Mouse (Mus musculus) hindbrain, embryonic 12.5 days (tissue): ENCODE measurements at regions not wholly inside any gene's neighbourhood (a gene's known extent, or its start where the extent isn't known, plus 50 kb on each side); places are given as distances from the start of the nearest gene placed in this dataset.

ENCODE experiments used
- ATAC-seq: fragments of 200-750 bp; cut with Nextera tagmentation; 2 replicates; pipeline ENCODE4 v1.8.0; 2017; ENCODE audit warnings: moderate TSS enrichment; ENCODE audit not compliant: low FRiP score
- H3K27ac ChIP-seq: fragments of 300-500 bp; sonication (generic); 2 replicates; pipeline ENCODE4 v1.5.1; 2016; ENCODE audit warnings: mild to moderate bottlenecking
- H3K27me3 ChIP-seq: fragments of 300-500 bp; sonication (generic); 2 replicates; pipeline ENCODE4 v1.6.1; 2016; ENCODE audit warnings: mild to moderate bottlenecking
- H3K36me3 ChIP-seq: fragments of 300-500 bp; sonication (generic); 2 replicates; pipeline ENCODE4 v1.6.1; 2016; ENCODE audit warnings: mild to moderate bottlenecking
- H3K4me1 ChIP-seq: fragments of 300-500 bp; sonication (generic); 2 replicates; pipeline ENCODE4 v1.6.1; 2016
- H3K4me2 ChIP-seq: fragments of 300-500 bp; sonication (generic); replicated peaks from 2 replicates; pipeline ENCODE4 v1.6.1; 2016; ENCODE audit warnings: mild to moderate bottlenecking
- H3K4me3 ChIP-seq: fragments of 300-500 bp; sonication (generic); 2 replicates; pipeline ENCODE4 v1.5.1; 2016; ENCODE audit warnings: mild to moderate bottlenecking
- H3K9ac ChIP-seq: fragments of 300-500 bp; sonication (generic); 2 replicates; pipeline ENCODE4 v1.6.1; 2016; ENCODE audit warnings: mild to moderate bottlenecking, moderate library complexity
- H3K9me3 ChIP-seq: fragments of 300-500 bp; sonication (generic); replicated peaks from 2 replicates; pipeline ENCODE4 v1.6.1; 2016; ENCODE audit warnings: mild to moderate bottlenecking
- WGBS: fragments of 180-500 bp; shearing (Covaris S2); methylation state at CpG from one replicate; pipeline ENCODE4 v1.1.7; 2016; 5-methylcytosine and 5-hydroxymethylcytosine counted together

DNA sequence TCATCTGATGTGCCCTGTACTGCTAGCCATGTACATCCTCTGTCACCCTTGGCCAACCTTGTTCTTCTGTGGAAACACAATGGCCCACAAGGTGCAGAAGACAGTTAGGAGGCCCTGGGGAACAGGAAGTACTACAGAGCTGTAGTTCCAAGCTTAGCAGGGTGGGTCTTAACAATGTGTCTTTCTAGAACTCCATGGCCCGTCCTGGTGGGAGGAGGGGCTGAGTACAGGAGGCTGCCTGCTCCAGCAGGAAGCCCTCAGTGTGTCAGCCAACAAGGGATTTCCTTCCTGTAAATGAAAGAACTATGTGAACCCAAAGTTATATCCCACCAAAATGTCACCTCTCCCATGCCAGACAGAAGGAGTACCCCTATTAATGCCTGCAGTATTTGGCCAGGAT is 190.4 kb downstream of the Gm10260 start:
- peaks cover 16% of the 10 kb centered on the region for H3K4me1 ChIP-seq
- H3K4me3 ChIP-seq: no peak overlapping the region
- no peak overlapping the region for H3K4me2 ChIP-seq
- H3K36me3 ChIP-seq: no peaks in the 10 kb centered on the region
- H3K27ac ChIP-seq: no peak overlapping the region
- 69% methylated on average over 1 of the region's 1 CpGs for WGBS
- no peaks in the 10 kb centered on the region for H3K27me3 ChIP-seq
- H3K9me3 ChIP-seq: no peaks in the 10 kb centered on the region
- no peak overlapping the region for H3K9ac ChIP-seq
- ATAC-seq: no peak

DNA sequence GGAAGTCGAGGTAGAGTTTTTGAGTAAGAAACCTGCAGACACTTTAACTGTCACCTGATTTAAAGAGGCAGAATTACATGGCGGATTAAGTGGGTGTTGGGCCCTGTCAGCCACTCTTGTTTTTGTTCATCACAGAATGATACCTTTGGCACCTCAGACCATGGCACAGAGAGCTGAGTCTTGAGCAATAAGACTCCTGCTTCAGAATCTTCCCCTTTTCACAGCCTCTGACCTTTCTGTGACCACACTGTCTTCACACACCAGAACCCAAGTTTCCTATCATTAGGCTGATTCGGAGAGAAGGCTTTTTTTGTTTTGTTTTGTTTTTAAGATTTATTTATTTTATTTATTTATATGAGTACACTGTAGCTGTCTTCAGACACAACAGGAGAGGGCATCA is 192.8 kb downstream of the Gm10260 start:
- Histone ChIP-seq H3K27ac (no peak overlapping the region), H3K36me3 (no peaks in the 10 kb centered on the region), H3K4me2 (no peak overlapping the region), H3K9ac (no peak overlapping the region), H3K4me3 (no peak overlapping the region), H3K4me1 (peaks cover 6% of the 10 kb centered on the region), H3K27me3 (no peaks in the 10 kb centered on the region), H3K9me3 (no peaks in the 10 kb centered on the region)
- 86% methylated on average over 3 of the region's 3 CpGs for WGBS
- ATAC-seq: no peak

DNA sequence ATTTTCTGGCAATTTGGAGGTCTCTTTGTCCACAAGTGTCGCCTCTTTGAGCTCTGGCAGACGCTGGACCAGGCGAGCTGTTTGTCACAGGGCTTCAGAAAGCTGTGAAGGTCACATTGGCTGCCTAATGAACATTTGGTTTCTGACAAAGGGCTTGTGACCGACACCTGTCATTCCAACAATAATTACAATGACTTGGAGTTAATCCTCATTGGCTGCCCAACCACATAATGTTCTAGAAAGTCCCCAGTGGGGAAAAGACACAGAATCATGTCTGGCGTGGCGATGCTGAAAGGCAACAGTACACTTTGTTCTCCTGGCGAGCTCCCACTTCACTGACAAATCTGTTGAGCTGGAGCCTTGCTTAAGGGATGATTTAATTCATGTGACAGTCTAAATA is 194.4 kb downstream of the Gm10260 start:
- WGBS: 47% methylated on average over 7 of the region's 7 CpGs
- Histone ChIP-seq H3K9me3 (no peaks in the 10 kb centered on the region), H3K4me3 (no peak overlapping the region), H3K4me1 (peaks cover 2% of the 10 kb centered on the region; the same call in 1 of the 2 replicates), H3K36me3 (no peaks in the 10 kb centered on the region), H3K27ac (no peak overlapping the region), H3K4me2 (no peak overlapping the region), H3K9ac (no peak overlapping the region), H3K27me3 (no peaks in the 10 kb centered on the region)
- no peak for ATAC-seq

DNA sequence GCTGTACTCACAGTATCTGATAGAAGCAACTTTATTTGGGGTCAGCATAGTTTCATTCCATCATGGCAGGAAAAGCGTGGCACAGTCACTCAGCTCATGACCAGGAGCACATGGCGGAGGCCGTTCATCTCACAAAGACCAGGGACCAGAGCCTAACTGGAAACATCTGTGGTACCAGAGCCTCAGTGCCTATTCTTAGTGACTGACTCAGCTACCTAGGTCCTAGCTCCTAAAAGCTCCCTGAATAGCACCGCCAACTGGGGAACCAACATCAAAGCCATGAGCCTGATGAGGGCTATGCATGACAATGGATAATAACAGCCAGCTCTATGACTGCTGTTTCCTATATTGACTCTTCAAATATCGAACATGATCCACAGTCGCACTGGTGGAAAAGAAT is 198.2 kb downstream of the Gm10260 start:
- 82% methylated on average over 6 of the region's 6 CpGs for WGBS

DNA sequence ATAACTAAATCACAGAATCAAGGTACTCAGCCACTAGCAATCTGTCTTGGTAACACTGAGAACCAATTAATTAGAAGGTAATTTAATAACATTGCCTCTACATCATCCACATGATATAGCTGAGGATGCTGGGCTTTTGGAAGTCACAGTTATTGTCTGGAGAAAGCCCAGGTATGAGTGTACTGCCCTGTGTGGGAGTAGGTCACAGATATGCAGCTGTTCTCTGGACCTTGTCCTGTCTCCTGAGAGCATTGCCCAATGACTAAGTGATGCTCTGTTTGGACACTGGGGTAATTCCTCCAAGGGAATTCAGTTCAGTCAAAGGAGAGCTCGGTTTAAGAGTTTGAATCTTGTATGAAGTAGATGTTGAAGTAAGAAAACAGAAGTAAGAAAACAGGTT is 199.6 kb downstream of the Gm10260 start:
- Histone ChIP-seq H3K36me3 (no peaks in the 10 kb centered on the region), H3K27ac (no peak overlapping the region), H3K9ac (no peak overlapping the region), H3K9me3 (no peaks in the 10 kb centered on the region), H3K4me1 (no peaks in the 10 kb centered on the region), H3K4me3 (no peak overlapping the region), H3K27me3 (no peaks in the 10 kb centered on the region), H3K4me2 (no peak overlapping the region)
- no peak for ATAC-seq
- WGBS: 67% methylated on average over 1 of the region's 1 CpGs

More for the DNA sequence above, 198.2 kb downstream of the Gm10260 start:
- Histone ChIP-seq H3K27me3 (no peaks in the 10 kb centered on the region), H3K4me2 (no peak overlapping the region), H3K9ac (no peak overlapping the region), H3K27ac (no peak overlapping the region), H3K36me3 (no peaks in the 10 kb centered on the region), H3K4me3 (no peak overlapping the region), H3K9me3 (no peaks in the 10 kb centered on the region), H3K4me1 (peaks cover 2% of the 10 kb centered on the region; the same call in 1 of the 2 replicates)
- no peak for ATAC-seq

DNA sequence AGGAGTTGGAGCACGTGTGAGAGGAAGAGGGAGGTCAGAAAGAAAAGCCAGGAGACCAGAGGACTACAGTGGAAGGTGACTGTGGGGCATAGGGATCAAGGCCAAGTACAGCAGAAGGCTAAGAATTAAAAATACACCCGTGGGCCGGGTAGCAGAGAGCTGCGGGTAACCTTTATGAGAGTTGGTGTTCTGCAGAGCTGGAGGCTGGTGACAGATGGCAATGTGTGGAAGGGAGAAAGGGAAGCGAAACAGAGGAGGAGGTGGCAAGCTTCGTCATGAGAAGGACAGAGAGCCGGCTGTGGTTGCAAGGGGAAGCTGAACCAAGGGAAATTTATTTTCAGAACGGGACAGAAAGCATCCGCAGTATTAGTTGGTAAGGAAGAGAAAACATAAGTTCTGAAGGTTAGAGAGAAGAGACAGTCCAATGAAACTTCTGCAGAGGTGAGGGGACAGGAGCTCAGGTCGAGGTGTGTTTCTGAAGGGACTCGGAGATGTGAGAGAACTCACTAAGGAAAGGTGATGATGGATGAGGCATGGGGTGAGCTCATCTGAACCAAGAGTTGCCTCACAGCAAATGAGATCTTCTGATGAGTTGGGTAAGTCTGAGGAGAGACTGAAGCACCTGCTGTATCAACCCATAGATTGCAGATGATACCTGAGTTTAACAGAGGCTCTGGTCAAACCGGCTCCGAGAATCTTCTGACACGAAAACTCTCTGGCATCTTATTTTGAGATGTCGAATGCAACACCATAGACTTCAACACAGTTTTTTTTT is 200.6 kb downstream of the Gm10260 start:
- 90% methylated on average over 15 of the region's 15 CpGs for WGBS
- Histone ChIP-seq H3K4me1 (no peaks in the 10 kb centered on the region), H3K27me3 (no peaks in the 10 kb centered on the region), H3K36me3 (no peaks in the 10 kb centered on the region), H3K9me3 (no peaks in the 10 kb centered on the region), H3K27ac (no peak overlapping the region), H3K9ac (no peak overlapping the region), H3K4me3 (no peak overlapping the region), H3K4me2 (no peak overlapping the region)
- no peak for ATAC-seq

DNA sequence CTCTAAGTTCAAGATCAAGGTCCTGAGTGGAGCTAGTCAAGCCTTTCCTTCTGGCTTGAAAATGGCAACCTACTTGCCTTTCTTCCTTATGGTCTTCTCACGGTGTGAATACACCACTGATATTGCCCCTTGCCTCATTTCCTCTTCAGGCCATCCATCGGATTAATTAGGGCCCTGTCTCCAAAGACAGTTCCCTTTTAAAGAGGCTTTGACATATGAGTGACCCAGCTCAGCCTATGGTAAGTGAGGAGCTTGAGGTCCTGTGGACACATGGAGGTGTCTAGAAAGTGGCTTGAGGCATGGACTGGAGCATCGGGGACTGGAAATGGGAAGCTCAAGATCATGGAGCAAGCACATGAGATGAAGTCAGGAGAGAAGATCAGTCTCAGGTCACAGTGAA is 201.5 kb downstream of the Gm10260 start:
- Histone ChIP-seq H3K9me3 (no peaks in the 10 kb centered on the region), H3K4me1 (no peaks in the 10 kb centered on the region), H3K27me3 (no peaks in the 10 kb centered on the region), H3K4me2 (no peak overlapping the region), H3K27ac (no peak overlapping the region), H3K9ac (no peak overlapping the region), H3K36me3 (no peaks in the 10 kb centered on the region), H3K4me3 (no peak overlapping the region)
- ATAC-seq: no peak
- 91% methylated on average over 3 of the region's 3 CpGs for WGBS

DNA sequence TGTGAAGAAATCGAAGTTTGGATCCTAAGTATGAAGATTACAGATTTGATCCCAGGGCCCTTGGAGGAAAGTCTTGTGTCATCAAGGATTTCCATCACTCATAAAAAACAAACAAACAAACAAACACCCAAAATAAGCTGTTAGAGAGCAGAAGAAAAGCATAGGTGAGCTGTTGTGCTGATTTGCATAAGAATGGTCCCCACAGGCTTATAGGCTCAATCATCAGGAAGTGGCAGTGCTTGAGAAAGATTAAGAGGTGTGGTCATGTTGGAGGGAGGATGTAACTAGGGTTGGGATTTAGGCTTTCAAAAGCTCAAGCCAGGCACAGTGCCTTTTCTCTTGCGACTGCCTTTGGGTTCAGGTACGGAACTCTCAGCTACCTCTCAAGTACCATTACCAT is 205.1 kb downstream of the Gm10260 start:
- 85% methylated on average over 3 of the region's 3 CpGs for WGBS
- Histone ChIP-seq H3K4me1 (no peaks in the 10 kb centered on the region), H3K27me3 (no peaks in the 10 kb centered on the region), H3K9me3 (no peaks in the 10 kb centered on the region), H3K4me2 (no peak overlapping the region), H3K27ac (no peak overlapping the region), H3K36me3 (no peaks in the 10 kb centered on the region), H3K9ac (no peak overlapping the region), H3K4me3 (no peak overlapping the region)
- ATAC-seq: no peak

DNA sequence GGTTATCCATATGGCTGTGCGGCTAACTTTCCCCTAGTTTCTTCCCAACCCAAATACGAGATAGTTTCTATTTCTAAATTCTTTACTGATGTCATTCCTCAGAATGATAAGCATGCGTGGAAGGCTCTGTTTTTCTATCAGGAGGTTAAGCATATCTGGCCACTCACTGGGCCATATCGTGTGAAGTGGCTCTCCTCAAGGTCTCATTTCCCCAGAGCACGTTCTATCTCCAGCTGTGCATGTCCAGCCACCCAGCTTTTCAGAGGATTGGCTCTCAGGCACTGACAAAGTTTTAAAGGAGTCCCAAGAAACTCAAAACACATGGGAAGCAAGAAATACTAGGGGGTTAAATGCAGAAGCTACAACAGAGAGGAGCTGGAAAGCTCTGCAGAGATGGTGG is 205.8 kb downstream of the Gm10260 start:
- H3K27ac ChIP-seq: no peak overlapping the region
- H3K4me1 ChIP-seq: no peaks in the 10 kb centered on the region
- H3K4me3 ChIP-seq: no peak overlapping the region
- H3K27me3 ChIP-seq: no peaks in the 10 kb centered on the region
- ATAC-seq: no peak
- H3K36me3 ChIP-seq: no peaks in the 10 kb centered on the region
- 46% methylated on average over 5 of the region's 5 CpGs for WGBS
- H3K9ac ChIP-seq: no peak overlapping the region
- H3K9me3 ChIP-seq: no peaks in the 10 kb centered on the region
- H3K4me2 ChIP-seq: no peak overlapping the region

DNA sequence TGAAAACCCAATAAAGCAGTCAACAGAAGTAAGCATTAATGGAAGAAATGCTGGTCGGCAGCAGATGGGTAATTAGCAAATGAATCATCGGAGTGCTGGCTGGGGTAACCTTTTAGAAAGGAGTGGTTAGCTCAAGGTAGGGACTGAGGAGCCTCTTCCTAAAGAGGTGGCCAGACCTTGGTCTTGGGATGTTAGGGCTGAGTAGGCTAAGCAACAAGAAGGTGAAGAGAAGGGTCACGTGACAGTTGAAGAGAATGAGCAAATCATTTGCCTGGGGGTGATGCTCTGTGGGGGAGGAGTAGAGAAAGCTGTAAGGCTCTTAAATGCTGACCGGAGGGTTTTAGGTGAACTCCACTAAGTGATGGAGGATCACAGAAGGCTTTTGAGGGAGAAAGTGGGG is 208.2 kb downstream of the Gm10260 start:
- no peaks in the 10 kb centered on the region for H3K27me3 ChIP-seq
- H3K4me1 ChIP-seq: peaks cover 16% of the 10 kb centered on the region
- no peak for ATAC-seq
- H3K27ac ChIP-seq: no peak overlapping the region
- H3K4me3 ChIP-seq: no peak overlapping the region
- no peaks in the 10 kb centered on the region for H3K36me3 ChIP-seq
- H3K9ac ChIP-seq: no peak overlapping the region
- no peak overlapping the region for H3K4me2 ChIP-seq
- no peaks in the 10 kb centered on the region for H3K9me3 ChIP-seq
- WGBS: 72% methylated on average over 4 of the region's 4 CpGs

DNA sequence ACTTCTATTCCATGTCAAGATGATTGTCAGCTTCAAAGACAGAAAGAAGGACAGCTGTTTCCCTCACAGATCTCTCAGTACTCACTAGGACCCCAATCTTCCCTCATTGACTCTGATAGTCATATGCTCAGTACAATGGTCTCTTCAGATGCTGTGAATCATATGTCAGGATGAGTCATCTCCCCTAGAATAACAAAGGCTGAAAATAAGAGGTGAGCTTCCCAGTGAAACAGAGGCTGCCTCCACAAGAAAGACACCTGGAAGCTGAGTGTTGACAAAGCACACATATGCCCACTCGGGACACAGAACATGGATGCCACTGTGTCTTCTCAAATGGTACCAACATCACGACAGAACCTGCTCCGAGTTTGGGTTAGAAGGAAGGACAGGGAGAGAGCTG is 209.6 kb downstream of the Gm10260 start:
- no peak for ATAC-seq
- WGBS: 91% methylated on average over 3 of the region's 3 CpGs
- Histone ChIP-seq H3K4me1 (peaks cover 19% of the 10 kb centered on the region), H3K4me3 (no peak overlapping the region), H3K9ac (no peak overlapping the region), H3K9me3 (no peaks in the 10 kb centered on the region), H3K27ac (no peak overlapping the region), H3K27me3 (no peaks in the 10 kb centered on the region), H3K4me2 (no peak overlapping the region), H3K36me3 (no peaks in the 10 kb centered on the region)

DNA sequence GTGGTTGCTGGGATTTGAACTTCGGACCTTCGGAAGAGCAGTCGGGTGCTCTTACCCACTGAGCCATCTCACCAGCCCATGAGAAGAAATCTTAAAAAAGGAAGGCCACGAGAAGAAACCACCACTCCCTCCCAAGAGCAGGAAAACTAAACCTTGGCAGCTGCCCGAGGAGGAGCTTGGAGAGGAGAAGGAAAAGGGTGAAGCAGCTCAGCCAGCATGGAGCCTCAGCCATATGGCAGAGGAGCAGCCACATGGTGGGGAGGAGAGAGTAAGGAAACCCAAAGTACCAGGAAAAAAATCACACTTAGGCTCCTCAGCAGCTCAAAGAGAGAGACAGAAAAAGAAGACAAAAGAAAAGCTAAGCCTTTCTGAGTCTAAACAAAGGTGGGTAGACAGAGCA is 210.3 kb downstream of the Gm10260 start:
- H3K4me2 ChIP-seq: no peak overlapping the region
- H3K36me3 ChIP-seq: no peaks in the 10 kb centered on the region
- H3K27ac ChIP-seq: no peak overlapping the region
- WGBS: 90% methylated on average over 5 of the region's 5 CpGs
- no peak overlapping the region for H3K9ac ChIP-seq
- no peaks in the 10 kb centered on the region for H3K9me3 ChIP-seq
- H3K27me3 ChIP-seq: no peaks in the 10 kb centered on the region
- ATAC-seq: no peak
- H3K4me3 ChIP-seq: no peak overlapping the region
- peaks cover 19% of the 10 kb centered on the region for H3K4me1 ChIP-seq

DNA sequence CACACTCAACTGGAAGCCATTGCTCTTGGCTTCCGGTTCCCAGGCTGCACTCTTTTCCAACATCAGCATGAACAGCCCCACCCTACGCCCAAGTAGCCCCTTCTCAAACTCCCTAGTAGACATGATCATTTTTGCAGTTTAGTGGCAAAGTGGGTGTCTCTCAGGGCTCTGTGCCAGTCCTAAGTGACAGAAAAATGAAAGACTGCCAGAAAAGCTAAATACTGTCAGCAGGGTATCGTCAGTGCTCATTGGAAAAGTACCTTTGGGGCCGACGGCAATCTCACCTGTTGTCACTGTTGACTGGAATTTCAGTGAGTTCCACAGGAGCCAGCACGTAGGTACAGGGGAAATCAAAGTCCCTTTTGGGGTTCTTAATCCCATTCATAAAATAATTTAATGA is 211.0 kb downstream of the Gm10260 start:
- H3K27ac ChIP-seq: peak overlapping the region; percentile 52; the same call in 1 of the 2 replicates
- peaks cover 19% of the 10 kb centered on the region for H3K4me1 ChIP-seq
- WGBS: 93% methylated on average over 6 of the region's 6 CpGs
- no peak overlapping the region for H3K4me2 ChIP-seq
- H3K27me3 ChIP-seq: no peaks in the 10 kb centered on the region
- H3K4me3 ChIP-seq: no peak overlapping the region
- no peaks in the 10 kb centered on the region for H3K9me3 ChIP-seq
- no peak for ATAC-seq
- no peaks in the 10 kb centered on the region for H3K36me3 ChIP-seq
- H3K9ac ChIP-seq: no peak overlapping the region
